Mouse (Mus musculus) gastrocnemius, postnatal 36 days (tissue): ENCODE measurements around the gene Celf2. TPM values are rescaled to one million over a fixed set of nuclear protein-coding genes. Genes with fewer than 3 reads are reported as not detected.

ENCODE experiments used
- DNase-seq, 2 experiments: peaks; one replicate each; pipeline ENCODE4 v3.0.0; 2022
- intact Hi-C: fragments of 180-260 bp; cut with DNase I; formaldehyde crosslinking; loops from one replicate; pipeline ENCODE4 v1.15.1; 2025
- total RNA-seq, 2 experiments: library from RNA; stranded (reverse); gene quantifications; 2 replicates each; pipeline ENCODE4 v1.2.3; 2021

The Celf2 gene
- total RNA-seq, 2 experiments from 2014 or later = 59.7 to 65.3 TPM

DNA sequence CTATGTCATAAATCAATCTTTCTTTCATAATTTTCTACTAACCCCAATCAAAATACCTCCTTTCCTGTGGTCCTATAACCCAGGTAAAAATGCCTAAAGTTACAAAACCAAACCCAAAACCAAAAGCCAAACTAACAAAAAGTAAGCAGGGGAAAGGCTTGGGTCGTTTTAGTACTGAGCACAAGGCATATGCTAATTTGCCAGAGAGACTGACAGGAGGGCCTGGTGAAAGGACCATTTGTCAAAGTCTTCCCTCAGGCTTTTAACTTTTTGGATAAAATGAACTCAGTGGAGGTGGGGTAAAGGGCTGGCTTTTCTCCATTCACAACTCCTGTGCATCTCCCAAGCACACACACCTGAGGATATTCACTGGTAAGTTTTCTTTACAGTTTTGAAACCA is 463.2 kb downstream of the Celf2 start:
- intact Hi-C loops = no loop called here
- no peak for DNase-seq

DNA sequence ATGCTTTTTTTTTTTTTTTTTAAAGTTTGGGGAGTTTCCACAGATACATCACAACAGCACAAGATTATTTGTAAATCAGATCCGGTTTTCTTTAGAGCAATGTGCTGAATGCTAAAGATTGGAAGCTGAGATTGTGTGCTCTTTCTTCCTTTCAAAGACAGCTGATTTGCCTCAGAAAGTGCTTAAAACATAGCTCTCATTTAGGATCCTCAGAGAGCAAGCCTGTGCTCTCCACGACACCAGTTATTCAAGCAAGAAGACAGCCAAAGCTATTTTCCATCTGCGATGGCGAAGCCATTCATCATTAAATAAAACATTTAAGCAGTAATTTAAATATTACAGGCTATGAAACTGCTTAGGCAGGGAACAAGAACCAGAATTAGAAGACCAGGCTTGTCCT is 463.8 kb downstream of the Celf2 start:
- no peak for DNase-seq
- intact Hi-C loops = no loop called here

DNA sequence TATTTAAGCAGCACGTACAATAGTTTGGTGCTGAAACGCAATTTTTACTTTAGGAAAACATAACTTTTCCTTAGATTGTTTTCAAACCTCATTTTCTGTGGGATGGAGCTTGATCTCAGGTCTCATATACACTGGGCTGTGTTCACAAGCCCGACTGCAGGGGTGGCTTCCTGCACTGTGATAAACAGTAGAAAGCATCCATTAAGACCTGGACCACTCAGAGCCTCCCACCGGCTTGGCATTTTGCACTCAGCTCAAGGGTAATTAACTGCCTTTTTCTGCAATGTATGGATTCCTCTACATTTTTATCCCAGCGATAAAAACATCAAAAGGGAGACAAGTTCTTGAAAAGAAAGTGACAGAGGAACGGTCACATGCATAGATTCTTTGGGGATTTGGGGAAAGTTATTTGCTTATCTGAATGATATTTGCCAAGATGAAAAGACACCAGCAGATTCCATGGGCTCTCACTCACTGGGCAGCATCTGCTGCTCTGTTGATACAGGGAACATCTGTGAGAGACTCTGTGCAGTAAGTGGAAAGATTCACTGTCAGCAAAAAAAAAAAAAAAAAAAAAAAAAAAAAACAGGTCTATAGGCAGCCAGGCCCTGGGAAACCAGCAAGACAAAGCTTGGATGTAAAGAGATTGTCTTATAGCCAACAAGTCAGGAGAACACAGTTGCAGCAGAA is 465.4 kb downstream of the Celf2 start:
- intact Hi-C loops = no loop called here

DNA sequence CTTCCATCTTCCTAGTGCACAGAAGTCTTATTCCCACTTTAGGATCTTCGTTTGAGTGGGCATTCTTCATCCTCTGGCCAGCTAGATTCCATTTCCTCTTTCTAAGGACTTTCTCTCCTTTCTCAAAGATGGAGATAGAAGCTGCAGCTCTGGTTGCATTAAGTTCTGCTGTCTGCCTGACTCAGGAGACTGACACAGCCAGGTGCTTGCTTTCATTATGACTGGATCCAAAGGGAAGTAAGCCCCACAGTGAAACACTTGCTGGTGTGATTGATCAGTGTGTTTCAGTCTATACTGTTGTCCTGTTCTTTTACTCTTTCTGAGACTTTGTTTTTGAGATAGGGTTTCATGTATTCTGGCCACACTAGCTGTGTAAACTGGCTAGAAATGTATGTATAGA is 468.4 kb downstream of the Celf2 start:
- no peak for DNase-seq
- intact Hi-C loops = no loop called here

More for the DNA sequence above, 465.4 kb downstream of the Celf2 start:
- no peak for DNase-seq

DNA sequence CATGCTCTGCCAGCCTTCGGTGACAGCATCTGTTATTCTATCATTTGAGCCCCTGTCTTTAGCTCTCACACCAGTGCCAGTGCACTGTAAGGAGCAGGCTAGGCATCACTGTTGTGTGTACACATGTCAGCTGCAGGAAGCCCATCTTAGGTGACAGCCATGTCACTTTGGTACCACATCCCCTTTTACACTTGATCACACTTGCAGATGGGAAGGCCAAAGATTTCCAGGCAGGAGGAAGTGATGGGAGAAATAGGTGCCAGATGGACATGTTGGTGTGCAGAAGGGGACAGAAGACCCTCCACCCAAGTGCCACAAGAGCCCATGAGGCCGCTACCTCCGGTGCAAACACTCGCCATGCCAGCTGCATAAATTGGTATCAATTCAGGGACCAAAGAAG is 470.4 kb downstream of the Celf2 start:
- intact Hi-C loops = no loop called here

DNA sequence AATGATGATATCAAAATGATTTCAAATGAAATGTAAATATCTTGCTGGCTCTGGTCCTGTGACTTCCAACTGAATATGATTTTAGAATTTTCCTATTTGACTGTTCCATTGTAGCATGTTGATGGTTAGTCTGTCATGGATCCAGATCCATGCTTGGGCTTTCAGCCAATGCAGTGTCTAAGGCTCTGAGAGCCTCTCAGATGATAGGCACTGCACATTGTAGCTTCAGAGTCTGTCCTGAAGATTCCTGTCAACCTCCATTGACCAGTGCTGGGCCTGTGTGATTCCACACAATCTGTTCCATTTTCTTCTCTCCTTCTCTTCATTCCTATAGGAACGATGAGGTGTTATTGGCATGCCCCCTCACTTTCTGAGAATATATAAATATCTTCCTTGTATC is 478.0 kb downstream of the Celf2 start:
- no peak for DNase-seq
- intact Hi-C loops = no loop called here

More for the DNA sequence above, 470.4 kb downstream of the Celf2 start:
- DNase-seq = no peak

DNA sequence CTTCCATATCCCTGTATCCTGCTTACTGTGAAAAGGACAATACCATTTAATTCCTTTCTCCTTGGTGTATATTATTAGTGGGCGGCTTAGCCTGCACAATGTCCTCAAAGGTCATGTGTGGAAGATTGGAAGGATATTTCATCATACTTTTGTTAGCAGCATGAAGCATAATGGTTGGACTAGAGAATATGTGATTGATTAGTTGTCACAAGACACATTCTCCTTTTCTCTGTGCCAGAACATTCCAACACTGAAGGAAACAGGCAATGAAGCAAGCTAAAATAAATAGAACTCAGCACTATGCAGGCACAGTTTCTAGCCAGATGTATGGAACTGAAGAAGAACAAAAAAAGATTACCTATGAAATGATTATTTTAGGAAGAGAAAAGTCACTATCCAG is 482.6 kb downstream of the Celf2 start:
- intact Hi-C loops = no loop called here
- DNase-seq = no peak

DNA sequence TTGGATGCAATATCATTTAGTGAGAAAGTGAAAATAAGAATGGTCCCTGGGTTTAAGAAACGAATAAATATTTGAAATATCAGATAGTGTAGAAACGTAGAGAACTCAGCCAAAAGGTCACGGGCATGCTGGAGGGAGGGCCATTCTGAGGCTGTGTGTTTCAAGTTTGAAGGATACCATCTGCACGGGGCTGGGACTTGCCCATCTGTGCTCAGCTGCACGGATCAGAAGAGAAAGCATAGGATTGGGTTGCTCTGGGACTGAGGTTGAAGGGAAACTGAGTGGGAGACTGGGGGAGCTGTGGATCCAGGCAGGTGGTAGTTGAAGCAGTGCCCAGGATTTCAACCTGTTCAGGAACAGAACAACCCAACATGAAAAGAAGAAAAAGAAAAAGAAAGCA is 483.8 kb downstream of the Celf2 start:
- no peak for DNase-seq
- intact Hi-C loops = no loop called here

DNA sequence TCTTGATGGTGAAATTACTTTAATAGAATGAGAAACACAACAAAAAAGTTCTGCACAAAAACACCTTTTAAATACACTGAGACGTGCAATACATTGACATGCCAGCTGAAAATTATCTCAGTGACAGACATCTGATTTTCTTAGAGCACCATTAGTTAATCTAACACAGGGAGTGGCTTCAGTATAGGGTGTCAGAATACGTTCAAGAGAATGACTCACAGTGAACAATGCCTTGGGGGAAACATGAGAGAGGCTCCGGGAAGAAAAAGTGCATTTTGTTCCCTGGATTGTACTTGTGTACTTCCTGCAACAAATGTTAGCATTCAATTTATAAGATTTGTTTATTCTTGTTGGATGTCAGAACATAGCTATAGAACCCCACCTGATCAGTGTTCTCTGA is 487.2 kb downstream of the Celf2 start:
- no peak for DNase-seq
- intact Hi-C loops = no loop called here

DNA sequence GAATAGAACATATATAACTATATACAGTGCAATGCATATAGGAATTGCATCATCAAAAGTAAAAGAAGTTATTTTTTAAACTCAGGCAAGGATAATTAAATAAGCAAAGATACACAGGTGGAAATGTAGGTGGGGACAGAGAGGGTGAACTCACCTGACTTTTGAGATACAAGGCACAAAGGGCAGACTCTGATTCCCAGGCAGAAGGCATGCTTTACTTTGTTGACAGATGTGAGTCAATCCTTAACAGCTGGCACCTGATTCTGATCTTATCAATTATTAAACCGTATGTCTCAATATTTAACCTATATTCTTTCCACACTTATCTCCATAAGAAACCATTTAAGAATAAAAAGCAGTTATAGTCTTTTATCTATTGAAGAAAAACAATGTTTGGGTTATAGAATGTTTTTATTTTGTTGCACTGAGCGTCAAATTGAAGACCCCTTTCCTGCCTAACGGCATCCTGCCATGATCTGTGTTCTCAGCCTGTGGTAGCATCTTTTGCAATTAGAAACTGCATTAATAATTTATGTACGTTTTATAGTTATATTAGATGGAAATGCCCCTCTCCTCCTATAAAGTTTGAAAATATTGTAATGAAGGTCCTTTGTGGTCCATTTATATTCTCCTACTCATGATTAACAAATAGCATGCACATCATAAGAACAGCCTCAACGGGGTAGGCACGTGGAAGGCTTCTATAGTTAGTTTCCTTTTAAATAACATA is 491.8 kb downstream of the Celf2 start:
- DNase-seq = no peak
- intact Hi-C loops = no loop called here

DNA sequence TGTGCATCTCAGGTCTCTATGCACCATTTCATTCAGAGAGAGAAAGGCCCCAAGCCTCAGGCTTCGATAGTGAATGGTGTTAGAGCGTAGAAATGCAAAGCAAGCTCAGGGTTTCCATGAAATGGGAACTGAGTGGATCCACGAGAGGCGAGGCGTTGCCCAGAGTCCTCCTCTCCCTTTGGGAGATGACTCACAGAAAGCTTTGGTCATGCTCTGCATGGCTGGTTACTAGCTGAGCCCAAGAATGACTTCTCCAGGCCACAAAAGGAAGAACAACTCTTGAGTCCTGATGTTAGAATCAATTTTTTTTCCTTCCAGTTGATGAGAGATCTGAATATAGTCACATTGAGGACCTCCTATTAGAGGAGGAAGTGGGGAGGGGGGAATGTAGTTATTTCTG is 496.2 kb downstream of the Celf2 start:
- peak in 1 of 2 experiments; percentile 41 for DNase-seq
- intact Hi-C loops = no loop called here

DNA sequence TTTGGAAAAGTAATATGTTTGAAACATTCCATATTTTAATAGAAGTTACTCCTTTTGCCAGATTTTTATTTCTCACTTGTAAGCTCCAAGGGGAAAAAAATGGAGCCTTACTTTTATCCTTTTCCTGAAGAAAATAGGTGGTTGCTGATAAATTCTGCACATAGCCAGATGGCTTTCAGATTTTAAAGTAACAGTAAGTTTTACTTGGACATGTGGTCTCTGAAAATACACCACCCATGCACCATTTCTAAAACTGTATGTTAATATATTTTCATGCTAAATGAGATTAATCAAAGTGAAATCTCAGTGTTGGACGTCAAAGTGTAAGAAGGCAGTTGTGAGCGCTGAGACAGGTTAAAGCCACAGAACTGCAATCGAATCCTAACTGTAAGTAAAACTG is 502.5 kb downstream of the Celf2 start:
- intact Hi-C loops = no loop called here
- DNase-seq = no peak

DNA sequence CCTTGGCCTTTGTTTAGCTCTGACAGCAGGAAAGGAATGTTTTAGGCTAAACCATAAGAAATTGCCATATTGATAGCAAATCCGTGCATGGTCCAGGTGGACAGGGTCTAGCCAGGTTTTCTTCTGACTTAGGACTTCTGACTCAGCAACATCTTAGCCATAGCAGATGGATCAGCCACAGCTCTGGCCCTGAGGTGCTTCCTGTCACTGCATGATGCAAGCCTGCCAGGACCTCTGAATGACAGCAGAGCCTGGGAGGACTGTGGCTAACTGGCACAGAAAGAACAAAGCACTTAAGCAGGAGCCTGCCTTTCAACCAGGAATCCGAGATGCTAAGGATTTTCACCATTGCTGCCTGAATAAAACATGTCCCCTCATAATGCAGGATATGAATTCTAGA is 507.4 kb downstream of the Celf2 start:
- intact Hi-C loops = no loop called here
- DNase-seq = no peak

DNA sequence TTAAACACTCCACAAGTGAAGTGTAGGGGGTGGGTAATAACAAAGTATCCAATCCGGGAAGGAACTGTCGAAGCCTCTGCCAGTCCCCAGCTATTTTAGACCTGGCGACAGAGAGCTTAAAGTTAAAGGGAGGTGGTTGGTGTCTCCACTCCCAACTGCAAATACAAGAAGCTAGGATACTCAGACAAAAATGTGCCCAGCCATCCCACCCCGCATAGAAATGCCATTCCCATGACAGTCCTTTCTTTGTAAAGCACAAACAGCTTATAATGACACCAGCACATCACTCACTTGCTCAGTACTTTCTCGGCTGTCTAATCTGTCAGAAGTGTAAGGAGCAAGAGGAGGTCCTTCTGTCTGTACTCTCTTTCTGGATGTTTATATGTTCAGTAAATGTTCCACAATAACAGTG is 518.3 kb downstream of the Celf2 start:
- no peak for DNase-seq
- intact Hi-C loops = no loop called here

DNA sequence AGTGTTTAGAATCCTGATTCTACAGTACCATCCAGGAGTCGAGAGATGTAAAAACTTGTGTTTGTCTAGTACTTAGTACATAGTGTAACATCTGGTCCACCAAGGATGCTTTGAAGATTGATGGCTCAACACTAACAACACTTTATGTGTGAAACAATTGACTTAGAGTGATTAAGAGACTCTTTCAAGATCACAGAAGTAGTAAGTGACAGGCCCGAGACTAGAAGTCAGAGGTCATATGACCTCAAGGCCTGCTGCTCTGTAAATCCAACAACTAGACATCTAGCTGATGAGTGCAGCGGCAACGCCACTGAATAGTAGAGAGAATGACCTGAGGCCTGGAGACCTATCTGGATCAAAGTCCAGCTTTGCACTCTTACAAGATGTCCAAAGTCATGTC is 523.7 kb downstream of the Celf2 start:
- intact Hi-C loops = no loop called here
- no peak for DNase-seq

DNA sequence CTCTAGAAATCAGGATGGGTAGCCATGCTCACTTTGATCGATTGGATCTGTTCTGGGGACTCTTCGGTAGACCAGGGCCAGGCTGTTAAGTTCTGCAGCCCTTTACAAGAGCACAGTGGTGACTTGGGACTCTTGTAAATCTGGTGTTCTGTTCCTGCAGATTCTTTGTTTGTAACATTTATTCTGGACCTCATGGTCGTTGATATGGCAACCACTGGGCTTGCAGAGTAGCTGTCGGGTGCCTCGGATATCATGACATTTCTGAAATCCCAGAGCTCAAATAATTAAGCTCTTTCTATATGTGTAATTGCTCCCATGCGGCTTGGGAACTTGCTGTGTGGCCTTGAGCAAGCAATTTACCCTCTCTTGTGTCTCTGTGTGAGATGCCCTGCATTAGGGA is 525.5 kb downstream of the Celf2 start:
- intact Hi-C loops = no loop called here
- no peak for DNase-seq

DNA sequence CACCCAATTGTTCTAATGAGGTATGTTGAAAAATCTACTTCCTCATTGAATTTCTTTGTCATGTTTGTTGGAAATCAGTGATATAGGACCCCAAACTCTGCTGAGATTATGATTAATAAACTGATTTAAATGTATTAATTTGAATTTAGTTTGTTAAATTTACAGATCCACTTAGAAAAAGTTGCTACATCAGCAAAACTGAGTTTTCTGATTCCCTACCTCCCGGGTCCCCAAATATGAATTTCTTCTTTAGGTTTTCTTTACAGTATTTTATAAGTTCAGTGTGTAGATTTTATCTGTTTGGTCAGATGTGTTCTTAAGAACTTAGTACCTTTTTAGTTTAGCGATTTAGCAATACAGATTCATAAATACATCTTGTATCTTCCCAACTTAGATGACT is 533.1 kb downstream of the Celf2 start:
- intact Hi-C loops = no loop called here
- DNase-seq = no peak

DNA sequence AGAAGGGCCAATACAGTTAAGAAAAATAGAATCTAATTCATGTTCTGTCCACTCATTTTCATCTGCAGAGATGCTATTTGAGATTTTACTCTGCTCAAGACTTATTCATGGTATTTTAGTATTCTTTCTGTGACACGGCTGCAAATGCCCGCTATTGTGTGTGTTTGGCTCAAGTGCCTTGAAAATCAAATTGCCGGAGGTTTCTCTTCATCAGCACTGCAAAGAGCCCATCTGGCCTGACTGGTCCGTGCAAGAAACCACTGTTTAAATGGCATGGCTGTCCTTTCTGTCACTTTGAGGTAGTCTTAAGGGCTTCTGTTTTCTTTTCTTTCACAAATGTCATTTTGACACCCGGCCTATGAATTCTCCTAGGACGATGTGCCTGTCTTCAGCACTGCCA is 540.1 kb downstream of the Celf2 start:
- no peak for DNase-seq
- intact Hi-C loops = no loop called here

DNA sequence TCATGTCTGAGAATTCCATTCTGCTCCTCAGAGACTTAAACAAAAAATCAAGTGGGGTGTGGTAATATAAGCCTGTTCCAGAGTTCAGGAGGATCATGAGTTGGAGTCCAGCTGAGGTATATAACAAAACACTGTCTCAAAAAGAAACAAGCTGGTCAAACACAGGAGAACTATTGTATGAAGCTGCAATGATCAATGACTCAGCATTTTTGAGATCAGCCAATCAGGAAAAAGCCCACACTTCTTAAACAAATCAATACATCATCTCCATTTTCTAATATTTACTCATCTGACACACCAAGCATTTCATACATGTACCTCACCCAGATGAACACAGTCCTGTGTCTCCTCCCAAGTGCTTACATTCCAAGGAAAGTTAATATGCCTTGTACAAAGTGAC is 544.1 kb downstream of the Celf2 start:
- intact Hi-C loops = no loop called here
- no peak for DNase-seq

DNA sequence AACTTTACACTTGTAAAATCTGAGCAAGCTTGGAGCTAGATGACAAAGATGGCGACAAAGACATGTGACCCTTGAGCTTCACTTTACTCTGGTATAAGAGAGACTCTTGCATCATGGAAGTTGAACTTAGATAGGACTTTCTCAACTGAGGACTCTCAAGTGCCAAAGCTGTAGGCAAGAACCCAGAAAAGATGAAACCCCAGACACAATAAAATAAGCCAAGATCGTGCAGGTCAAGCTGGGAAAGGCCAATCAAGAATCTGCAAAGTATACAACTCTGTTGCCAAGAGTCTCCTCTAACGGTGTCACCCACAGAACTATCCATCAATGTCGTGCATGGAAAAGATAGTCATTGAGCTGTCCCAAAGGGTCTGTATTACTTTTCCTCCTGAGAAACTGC is 558.7 kb downstream of the Celf2 start:
- intact Hi-C loops = no loop called here
- DNase-seq = peak in 1 of 2 experiments; percentile 12

DNA sequence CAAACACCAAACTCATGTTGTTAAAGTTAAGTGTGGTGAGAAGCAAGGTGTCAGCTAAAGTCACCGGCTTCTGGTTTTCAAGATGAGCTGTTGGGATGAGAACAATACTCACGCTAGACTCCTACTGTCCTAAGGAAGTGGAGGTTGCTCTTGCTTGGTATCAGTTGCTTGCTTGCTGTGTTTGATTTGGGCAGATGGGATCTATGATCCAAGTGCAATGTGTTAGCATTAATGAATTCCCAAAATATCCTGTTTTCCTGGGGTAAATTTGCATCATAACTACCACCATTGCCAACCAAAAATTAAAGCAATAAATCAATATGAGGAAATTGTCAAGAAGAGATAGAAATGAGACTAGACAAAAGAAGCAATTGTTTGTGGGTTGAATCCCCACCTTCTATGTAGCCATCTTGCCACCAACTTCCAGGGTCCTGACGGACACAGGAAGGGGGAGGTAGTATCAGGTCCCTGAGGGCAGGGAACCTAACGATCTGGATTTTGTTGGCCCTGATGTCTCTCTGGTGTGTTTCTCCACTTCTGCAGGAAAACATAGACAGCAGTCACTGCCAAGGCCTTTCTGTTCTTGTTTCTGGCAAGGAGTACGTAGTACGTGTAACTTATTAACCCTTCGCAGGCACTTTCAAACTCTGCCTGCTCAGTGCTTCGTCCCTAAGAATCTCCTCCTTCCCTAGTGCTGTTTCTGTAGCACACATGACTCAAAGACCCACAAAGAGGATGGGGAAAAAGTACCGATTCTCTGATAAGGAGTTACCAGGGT is 563.5 kb downstream of the Celf2 start:
- intact Hi-C loops = no loop called here
- no peak for DNase-seq

DNA sequence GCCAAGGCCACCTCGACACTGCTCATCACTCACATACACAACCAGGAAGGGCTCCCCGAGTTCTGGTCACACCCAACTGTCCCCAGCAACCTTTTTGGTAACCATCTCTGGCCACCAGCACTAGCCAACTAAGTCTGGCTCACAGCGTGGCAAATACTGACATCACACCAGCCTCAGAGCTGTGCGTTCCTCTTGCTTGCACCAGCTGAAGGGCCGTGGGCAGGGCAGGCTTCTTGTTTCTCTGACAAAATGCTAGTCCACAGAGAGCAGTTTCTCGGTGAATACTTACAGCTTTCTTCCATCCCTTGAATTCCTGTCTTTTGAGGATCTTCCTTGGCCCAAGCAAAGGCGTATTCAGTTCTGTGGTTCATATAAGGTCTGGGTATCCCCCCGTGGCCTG is 565.7 kb downstream of the Celf2 start:
- DNase-seq = no peak
- intact Hi-C loops = no loop called here
